Mouse (Mus musculus) cerebellum, postnatal 10 days (tissue): ENCODE measurements at regions not wholly inside any gene's neighbourhood (a gene's known extent, or its start where the extent isn't known, plus 50 kb on each side); places are given as distances from the start of the nearest gene placed in this dataset.

Experiments
- DNase-seq, 2 experiments: peaks; one replicate each; pipeline ENCODE4 v3.0.0; 2021; ENCODE audit warnings: mixed read lengths in 2 of 2

DNA sequence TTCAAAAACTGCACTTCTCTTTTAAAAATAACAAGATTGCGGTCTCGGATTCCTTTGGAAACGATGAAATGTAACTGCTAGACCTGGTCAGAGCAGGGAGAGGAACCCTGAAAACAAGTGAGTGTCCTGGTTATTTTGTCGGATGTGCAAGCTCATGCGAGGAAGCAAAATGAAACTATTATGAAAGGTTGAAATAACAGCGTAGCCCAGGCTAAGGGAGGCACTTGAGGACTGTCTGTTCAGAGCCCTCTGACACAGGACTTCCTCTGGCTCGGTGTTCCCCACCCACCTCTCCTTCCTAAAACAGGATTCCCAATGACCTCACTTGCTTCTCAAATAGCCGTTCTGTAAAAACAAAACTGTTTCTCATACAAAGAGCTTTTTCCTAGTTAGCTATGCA is 51.3 kb upstream of the S1pr1 start:
- no peak for DNase-seq

DNA sequence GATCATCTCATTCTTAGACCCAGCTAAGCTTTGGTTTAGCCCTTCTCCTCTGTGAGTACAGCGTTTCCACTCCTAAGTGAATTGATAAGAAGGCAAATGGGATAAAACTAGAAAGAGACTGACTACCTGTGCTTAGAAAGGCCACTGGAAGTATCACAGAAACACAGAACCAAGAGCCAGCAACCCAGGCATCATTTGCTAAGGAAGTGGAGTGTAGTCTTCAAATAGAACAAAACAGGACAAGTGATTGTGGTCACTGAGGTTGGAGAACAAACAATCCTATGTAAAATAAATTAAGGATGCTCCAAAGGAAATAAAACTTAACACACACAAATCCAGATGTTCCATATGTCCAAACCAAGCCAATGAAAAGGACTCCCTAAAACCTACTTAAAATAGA is 53.4 kb upstream of the S1pr1 start:
- no peak for DNase-seq

DNA sequence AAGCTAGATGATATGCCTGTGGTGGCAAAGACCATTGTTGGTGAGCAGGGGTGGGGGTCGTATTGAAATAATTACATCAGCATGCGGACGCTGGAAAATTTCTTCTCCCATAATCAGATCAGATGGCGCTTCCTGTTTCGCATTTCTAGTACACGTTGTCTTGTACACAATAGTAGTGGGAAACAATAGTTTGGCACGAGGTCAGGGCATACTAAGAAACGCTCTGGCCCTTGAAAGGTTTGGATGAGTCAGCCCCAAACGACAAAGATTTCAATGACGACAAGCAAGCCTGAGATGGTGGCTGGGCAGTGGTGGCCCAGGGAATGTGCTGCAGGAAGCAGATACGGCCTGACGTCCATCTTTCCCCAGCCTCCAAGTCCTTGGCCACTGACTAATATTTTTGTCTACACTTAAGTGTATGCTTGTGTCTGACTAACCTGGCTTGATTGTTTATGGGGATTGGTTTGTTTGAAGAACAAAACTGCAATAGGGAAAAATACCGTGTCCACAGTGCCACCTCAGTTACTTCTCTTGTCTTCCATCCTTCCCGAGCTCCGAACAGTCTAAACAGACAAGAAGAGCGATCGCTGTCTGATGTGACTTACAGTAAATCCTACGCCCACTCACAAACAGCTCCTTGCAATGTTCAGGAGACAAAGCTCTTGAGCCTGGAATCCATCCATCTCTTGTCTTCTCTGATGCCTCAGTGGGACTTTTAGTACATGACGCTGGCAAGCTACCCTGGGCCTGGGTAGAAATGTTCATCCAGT is 54.1 kb upstream of the S1pr1 start:
- DNase-seq, result no peak

DNA sequence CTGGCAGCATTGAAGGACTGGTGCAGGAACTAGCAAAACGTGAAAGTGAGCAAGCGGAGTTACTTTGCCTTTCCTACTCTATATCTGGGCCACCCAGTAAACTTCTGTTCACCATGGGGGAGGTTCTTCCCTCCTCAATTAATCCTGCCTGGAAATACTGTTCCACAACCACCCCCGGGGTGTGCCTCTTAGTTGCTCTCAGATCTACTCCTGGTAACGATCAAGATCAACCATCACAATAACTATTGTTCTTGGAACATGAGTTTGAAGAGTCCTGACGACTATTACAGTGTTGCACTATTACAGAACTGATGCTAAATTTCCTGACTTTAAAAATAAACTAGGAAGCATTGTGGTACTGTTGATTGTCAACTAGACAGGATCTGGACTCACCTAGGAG is 57.8 kb upstream of the S1pr1 start:
- no peak for DNase-seq

DNA sequence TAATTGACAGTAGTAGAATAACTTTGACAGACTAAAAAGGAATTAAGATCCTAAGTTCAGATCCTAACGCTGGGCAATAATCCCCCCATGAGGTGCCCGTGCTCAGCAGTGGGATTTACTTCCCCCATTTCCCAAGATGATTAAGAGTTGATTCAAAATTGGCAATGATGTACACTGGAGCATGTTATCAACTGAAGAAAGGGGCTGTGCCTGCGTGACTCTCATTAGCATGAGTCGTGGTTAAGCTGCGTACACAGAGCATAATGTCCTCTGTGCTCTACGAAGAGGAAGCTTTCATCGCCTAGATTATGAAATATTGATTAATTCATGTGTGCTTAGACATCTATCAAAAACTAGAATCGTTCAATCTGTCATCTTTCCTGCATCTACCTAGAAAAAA is 59.4 kb upstream of the S1pr1 start:
- DNase-seq, result no peak

DNA sequence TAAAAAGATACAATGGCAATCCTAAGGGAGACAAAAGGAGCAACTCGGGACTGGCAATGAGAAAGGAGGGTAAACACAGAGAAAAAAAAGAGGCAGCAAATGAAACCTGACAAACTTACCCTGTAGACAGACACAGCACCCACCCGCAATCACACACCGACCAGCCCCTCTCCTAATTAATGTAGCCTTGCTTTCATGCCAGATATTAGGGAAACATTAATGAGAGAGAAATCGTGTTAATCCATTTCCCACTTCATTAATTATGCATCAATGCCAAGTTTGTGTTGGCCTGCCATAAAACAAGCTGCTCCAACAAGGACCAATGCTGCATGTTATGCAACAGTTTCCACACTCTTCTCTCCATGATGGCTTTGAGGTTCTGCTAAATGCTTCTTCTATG is 59.9 kb upstream of the S1pr1 start:
- DNase-seq, result no peak

DNA sequence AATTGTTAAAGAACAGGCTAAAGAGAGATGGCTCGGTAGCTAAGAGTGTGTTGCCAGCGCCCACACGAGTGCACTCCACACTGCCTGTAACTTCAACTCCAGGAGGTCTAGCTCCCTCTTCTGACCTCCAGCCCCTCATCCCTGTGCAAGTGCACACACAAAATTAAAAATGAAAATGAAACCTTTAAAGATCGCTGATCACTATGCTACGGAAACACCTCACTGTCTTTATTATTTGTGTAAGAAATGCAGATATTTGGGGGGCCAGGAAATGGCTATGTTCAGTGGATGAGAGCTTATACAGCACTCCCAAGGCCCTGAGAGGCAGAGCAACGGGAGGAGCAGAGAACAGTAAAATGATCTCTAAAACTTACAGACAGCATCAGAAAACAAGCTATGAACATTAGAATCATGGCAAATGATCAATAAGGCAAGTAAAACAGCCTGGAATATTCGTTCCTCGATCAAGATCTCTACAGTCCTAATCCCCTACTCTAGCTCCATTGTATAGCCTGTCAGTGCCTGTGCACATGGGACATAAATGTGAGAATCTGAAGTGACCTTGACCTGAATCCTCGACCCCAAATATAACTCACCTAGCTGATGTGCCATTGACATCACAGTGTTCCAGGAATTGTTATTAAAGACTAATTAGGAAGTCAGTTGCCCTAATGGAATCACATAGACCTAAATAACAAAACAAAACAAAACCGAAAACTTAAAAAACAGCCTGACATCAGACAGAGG is 64.4 kb upstream of the S1pr1 start:
- DNase-seq, result no peak

DNA sequence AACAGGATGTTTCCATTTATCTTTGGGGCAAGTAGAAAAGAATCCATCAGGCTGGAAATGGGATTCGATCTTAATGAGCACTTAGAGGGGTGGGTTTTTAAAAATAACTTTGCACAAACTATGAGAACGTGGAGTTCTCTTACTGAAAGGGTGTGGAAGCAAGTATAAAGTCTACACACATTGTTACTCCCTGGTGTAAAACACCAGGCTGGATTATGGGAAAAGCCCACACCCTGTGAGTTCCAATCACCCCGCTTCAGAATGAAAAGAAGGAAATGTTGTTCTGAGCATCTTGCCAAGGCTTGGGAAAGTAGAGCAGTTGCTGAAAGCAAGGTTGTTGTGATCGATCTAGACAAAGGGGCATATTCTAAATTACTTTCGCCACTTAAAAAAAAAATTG is 65.0 kb upstream of the S1pr1 start:
- DNase-seq, result no peak

DNA sequence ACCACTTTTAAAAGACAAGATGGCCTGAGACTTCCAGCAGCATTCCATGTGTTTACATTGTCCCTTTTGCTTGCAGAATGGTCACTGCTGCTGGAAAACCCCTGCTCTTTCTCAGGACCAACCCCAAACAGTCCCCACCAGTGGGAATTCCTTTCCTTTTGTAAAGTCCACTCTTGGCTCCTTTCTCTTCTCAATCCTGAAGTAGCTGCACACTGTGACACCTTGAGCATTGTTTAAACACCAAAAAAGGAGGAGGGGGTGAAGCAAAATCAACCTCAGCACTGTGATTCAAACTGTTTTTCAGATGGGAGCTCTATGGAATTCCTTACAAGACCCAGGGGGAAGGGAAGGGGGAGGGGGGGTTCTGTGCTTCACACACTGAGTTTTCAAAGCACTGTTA is 67.9 kb upstream of the S1pr1 start:
- DNase-seq, result no peak

DNA sequence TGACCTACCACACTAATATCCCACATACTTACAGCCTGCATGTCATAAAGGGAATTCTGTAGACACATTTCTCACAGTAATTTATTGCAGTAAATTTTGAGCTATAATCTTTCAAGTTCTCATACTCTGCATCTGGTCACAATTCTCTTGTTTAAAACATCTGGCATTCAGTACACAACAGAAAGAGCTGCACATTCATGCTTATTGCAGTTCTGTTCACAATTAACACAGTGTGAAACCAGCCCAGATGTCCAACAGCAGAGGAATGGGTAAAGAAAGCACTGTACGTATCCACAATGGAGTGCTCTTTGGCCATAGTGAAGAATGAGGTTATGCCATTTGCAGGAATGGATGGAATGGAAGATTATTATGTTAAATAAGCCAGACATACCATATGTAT is 72.5 kb upstream of the S1pr1 start:
- no peak for DNase-seq

DNA sequence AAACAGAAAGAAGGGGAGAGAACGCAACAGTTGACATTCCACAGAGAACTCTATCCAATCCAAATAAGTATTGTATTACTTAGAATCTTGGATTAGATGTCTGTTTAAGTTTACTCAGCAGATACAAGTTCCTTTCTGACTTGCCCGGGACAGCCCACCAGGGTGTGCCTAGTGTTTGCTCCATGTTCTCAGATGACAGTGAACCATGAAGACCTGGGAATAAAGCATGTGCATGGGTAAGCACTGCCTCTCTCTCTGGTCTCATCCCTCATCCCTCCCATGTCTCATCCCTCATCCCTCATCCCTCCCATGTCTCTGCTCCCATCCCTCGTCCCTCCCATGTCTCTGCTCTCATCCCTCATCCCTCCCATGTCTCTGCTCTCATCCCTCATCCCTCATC is 73.7 kb upstream of the S1pr1 start:
- no peak for DNase-seq

DNA sequence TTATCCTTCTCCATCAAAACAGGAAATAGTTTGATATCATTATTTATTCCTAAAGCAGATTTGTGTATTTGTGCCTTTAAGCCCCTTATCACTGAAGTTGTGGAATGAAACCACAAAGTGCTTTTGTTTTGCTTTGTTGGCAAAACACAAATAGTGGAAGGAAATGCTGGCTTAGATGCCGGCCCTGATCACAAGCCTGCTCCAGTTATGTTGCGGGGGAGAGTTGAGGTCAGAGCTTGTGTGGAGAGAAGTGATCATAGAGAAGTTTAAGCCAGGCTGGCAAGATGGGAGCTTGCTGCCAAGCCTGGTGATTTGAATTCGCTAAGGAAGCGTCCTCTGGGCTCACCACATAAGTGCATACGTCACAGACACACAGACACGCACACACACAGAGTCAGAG is 74.2 kb upstream of the S1pr1 start:
- no peak for DNase-seq

DNA sequence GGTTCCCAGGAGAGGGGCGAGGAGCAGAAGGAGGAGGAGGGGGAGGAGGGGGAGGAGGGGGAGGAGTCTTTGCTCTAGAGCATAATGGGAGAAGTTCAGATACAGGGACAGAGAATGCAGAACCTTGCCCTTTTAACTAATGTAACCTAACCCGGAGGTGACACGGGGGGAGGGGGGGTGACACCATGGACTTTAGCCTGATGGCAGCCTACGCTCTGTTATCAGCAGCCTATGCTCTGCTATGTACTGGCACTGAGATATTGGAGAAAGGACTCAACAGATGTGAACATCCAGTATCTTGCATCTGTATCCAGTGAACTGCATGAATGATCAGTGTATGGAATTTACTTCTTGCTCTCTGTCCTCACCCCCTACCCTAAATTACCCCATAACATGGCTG is 77.7 kb upstream of the S1pr1 start:
- DNase-seq, result no peak

DNA sequence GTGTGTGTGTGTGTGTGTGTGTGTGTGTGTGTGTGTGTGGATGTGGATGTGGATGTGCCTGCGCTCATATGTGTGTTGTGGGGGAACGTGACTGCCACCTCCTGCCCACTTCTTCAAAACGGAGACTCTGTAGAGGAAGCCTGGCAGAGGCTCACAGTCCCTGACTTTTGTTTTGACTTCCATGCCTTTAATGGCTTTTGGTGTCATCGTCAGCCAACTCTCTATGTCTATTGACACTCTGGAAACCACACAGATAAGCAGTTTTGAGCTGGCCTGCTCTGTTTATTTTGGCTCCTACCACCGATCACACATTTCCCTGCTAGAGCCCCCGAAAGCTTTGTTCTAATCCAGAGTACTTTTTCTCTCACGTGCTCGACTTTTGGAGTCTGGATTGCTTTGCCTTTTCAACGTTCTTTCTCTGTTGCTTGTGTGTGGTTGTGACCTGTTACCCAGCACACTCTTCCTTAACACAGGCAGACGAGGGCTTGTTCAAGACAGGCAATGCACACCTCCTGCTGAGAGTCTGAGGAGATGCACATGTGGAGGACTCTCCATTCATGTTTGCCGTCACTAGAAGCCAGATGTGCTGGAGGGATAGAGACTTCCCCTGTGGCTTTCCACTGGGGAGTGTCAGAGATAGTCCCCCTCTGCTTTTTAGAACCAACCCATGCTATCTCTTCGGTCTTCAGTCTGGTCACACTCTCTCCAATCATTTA is 78.6 kb upstream of the S1pr1 start:
- DNase-seq, result no peak

DNA sequence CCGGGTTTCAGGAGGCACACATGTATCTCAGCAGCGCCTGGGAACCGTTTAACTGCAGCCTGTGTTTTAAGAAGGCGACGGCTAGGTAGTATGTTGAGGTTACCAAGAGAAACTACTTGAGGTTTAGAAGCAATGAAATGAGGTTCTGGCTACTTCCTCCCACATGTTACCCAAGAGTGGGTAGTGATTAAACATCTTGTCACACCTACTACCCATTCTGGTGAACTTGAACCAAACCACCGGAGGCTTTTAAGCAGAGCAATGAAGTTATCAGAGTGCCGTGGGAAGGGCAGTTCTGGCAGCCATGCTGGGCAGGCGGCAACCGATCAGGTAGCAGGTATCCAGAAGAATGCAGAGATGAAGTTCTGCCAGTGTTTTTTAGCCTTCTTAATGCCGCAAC is 84.5 kb upstream of the S1pr1 start:
- no peak for DNase-seq

DNA sequence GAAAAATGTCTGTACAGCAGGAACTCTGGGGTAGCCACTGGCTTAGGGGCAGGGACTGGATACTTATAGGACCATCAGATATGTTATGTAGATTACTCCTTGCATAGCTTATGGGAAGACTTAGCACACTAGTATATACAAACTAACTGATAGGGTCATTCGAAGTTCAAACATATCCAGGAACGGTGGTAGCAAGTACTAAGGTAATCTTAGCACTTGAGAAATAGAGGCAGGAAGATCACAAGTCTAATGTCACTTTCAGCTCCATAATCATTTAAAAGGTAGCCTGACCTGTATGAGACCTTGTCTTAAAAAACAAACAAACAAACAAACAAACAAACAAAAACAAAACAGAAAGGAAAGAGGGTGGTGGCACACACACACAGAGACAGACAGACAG is 85.1 kb upstream of the S1pr1 start:
- no peak for DNase-seq

DNA sequence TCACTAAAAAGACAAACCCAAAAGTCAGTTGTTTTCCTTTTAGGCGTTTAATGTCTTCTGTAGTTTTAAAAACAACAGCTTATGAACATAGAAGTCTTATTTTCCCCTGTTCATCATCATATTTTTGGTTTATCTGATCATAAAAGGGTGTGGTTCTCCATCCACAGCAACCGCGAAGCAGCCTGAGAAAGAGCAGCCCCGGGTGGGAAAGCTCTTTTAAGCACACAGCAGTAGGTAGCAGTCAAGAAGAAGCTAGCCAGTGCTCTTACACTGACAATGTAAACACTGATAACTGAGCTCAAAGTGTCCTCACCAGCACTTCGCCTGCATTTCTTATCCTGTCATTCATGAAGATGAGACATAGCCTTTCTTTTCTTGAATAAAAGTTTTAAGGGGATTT is 86.0 kb upstream of the S1pr1 start:
- DNase-seq, result no peak

DNA sequence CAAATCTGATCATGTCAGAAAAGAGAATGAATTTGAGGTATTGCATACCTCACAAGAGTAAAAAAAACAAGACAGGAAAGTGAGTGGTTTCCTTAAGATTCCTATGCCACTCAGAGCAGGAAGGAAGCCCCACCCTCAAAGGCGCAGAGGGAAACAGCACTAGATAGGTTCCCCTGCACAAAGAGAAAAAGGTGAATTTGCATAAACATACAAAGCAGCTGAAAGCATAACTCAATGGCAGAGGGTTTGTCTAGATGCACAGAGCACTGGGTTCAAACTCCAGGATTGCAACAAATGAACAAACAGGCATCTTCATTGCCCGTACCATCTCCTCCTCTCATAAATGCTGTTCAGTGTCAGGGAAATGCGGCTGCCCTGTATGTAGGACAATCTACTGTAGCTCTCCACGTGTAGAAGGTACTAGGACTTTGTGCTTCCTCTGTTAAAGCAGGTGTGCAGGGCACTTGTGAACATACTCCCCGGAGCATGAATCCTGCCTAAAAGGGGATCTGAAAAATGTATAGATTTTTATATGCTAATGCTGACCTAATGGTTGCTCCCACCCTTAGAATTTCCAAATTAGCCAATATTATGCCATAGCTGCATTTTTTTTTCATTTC is 85.9 kb upstream of the Dph5 start:
- no peak for DNase-seq

DNA sequence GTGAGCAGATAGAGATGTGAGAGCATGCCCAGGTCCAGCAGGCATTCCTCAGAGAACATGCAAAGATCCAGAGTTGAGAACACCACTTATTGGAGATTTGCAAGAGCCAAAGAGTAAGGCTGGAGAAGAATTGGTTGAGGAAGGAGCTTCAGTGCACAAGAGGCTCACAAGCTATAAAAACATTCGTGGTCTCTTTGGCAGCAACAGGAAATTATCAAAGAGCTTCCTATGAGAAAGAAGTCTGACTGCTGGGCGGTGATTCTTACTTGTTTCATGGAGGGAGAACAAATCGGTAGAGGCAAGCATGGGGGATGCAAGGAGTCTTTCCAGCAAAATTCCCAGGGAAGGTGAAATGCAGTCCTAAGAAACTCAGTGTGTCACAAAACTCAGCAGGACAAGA is 83.0 kb upstream of the Dph5 start:
- no peak for DNase-seq

DNA sequence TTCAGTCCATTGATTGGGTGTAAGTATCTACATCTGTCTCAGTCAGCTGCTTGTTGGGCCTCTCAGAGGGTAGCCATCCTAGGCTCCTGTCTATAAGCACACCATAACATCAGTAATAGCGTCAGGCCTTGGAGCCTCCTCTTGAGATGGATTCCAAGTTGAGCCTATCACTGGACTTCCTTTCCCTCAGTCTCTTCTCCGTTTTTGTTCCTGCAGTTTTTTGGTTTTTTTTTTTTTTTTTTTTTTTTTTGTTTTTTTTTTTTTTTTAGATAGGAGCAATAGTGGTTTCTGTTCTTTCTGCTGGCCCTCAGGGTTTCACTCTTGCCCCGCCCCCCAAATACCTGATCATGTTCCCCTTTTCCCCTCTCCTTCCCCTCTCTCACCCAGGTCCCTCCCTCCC is 80.6 kb upstream of the Dph5 start:
- DNase-seq, result no peak

DNA sequence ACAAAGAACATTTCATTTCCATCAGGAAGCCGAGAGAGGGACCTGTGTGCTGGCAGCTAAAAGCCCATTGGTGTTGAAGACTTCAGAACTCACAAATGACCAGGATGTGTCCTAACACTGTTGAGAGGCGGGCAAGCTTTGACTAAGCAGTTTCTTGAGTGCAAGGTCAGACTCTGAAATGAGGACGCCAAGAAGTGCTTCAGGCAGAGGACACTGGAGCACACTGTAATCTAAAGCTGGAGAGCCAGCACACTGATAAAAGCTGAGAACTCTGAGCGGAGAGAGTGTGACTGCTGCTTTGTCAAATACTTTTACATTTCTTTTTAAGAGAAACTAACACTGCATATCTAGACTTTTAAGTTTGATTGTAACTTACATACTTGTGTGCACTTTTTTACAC is 72.5 kb upstream of the Dph5 start:
- no peak for DNase-seq

DNA sequence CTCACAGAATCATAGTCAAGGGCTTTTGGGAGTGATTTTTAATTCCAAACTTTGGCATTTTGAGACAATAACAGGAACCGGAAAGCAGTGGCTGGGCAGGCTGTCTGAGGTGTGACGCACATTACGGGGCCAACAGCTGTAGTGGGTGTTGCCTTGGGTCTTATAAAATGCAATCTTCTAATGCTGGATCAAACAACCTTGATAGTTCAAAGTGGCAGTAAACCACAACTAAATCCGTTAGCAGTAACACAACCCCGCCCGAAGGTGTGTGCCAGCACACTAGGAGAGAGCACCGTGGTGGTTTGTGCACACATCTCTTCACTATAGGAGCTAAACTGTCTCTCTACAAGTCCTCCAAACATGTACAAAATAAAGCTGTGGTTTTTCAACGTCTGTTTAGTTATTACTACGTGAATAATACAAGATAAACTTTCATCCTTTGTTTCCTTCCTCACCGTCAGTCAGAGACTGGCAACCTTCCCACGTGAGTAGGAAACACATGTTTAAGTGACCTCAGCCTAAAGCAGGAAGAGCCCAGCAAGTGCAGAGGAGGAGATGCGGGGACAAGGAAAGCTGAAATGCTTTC is 72.0 kb upstream of the Dph5 start:
- no peak for DNase-seq
